Mouse (Mus musculus): ENCODE data around the gene Atp8a2. TPM values are rescaled to one million over a fixed set of nuclear protein-coding genes. Genes with fewer than 3 reads are reported as not detected.
"Not testable (repeated sequence)": the region's sequence is repeated elsewhere in the genome, so short reads cannot be mapped to it uniquely, and the experiment has no call there.

Gene Atp8a2
- polyA plus RNA-seq, 1 experiment from 2014 or later, result 3.3 TPM

DNA sequence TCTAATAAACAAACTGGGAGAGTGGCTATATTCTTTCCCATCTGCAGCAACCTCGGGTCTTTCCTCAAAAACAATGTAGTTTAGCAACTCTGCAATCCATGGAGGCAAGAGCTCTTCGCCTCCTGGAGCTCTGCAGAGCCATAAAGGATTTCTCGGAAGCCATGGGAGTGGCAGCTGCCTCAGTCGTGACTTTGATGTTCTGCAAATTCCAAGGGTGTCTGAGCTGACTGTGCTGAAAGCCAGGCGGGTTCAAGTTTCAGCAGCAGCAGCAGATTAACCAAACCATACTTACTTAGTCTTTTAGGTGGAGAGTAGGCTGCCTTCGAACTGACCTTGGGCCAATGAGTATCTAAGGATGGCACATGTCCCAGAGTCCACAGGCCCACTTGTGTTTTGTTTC is 264.6 kb downstream of the Atp8a2 start:
- WGBS (ENCODE audit: insufficient replicate concordance), result 28% methylated on average over 6 of the region's 6 CpGs
- no peak for ATAC-seq
- H3K36me3 ChIP-seq, result no peaks in the 10 kb centered on the region

DNA sequence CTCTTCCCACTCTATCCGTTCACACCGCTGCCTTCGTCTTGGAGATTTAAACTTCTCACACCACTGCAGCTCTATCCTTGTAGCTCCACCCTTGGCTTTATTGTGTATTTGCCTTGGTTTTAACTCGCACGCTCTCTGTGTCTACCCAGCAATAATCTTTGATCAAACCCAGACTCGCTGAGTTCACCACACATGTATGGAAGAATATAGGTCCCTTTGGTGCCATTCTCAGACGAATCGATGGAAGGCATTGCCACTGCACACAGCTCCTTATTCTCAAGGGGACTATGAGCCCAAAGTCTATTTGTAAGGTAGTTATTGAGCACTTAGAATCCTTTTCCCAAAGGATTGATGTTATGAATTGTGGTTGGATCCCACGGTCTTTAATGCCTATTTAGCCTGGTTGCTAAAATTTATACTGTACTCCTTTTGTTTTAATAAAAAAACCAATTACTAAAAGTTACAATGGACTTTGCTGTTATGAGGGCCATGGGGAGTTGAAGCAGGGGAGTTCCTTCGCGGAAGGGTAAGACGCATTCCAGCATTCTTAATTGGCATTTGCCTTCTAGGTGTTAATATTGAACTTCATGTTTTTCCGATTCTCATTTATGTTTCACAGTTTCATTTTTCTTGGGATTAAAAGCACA is 265.4 kb downstream of the Atp8a2 start:
- no peak overlapping the region for H3K4me3 ChIP-seq
- H3K27me3 ChIP-seq (replicated peaks), result no peaks in the 10 kb centered on the region
- no peak for ATAC-seq
- no peaks in the 10 kb centered on the region for H3K36me3 ChIP-seq
- H3K9me3 ChIP-seq (replicated peaks), result no peaks in the 10 kb centered on the region
- H3K27ac ChIP-seq, result no peak overlapping the region
- 78% methylated on average over 13 of the region's 13 CpGs for WGBS (ENCODE audit: insufficient replicate concordance)
- H3K9ac ChIP-seq, result no peak overlapping the region
- H3K4me1 ChIP-seq, result no peaks in the 10 kb centered on the region
- no peak overlapping the region for H3K4me2 ChIP-seq

More for the DNA sequence above, 264.6 kb downstream of the Atp8a2 start:
- H3K27me3 ChIP-seq (replicated peaks), result no peaks in the 10 kb centered on the region
- no peak overlapping the region for H3K4me3 ChIP-seq
- H3K9me3 ChIP-seq (replicated peaks), result no peaks in the 10 kb centered on the region
- H3K4me2 ChIP-seq, result no peak overlapping the region
- H3K4me1 ChIP-seq, result no peaks in the 10 kb centered on the region
- no peak overlapping the region for H3K27ac ChIP-seq
- H3K9ac ChIP-seq, result no peak overlapping the region

DNA sequence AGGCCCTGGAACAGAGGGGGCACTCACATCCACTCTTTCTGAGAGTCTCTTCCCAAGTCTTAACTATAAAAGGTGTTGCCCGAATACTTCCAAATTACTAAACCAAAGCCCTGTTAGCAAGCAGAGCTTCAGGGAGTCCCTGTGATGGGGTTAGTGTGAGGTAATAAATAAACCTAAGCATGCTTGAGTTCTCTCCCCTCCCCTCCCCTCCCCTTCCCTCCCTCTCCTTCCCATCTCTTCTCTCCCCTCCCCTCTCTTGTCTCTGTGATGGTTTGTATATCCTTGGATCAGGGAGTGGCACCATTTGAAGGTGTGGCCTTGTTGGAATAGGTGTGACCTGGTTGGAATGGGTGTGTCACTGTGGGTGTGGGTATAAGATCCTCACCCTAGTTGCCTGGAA is 267.8 kb downstream of the Atp8a2 start:
- H3K4me3 ChIP-seq; H3K9me3 ChIP-seq (replicated peaks); H3K36me3 ChIP-seq; ATAC-seq; H3K27ac ChIP-seq; H3K4me2 ChIP-seq; H3K9ac ChIP-seq; H3K4me1 ChIP-seq; H3K27me3 ChIP-seq (replicated peaks): not testable (repeated sequence)
- WGBS (ENCODE audit: insufficient replicate concordance), result 73% methylated on average over 1 of the region's 1 CpGs

DNA sequence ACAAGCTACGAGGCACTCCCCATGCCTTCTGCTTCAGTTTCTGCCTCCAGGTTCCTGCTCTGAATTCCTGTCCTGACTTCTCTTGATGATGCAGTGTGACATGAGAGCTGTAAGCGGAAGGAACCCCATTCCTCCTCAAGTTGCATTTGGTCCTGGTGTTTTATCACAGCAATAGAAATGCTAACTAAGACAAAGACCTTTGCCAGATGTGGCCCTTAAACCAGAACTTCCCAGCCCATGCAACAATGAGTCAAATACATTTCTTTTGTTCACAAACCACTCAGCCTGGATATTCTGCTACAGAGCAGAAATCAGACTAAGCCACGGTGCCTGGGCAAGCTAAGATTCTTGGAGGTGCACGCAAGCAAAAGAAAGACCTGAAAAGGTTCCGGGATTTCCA is 268.2 kb downstream of the Atp8a2 start:
- Histone ChIP-seq H3K9ac (no peak overlapping the region), H3K36me3 (no peaks in the 10 kb centered on the region), H3K9me3 (replicated peaks) (no peaks in the 10 kb centered on the region), H3K4me1 (no peaks in the 10 kb centered on the region), H3K27ac (no peak overlapping the region), H3K27me3 (replicated peaks) (no peaks in the 10 kb centered on the region), H3K4me2 (no peak overlapping the region), H3K4me3 (no peak overlapping the region)
- no peak for ATAC-seq
- WGBS (ENCODE audit: insufficient replicate concordance), result 71% methylated on average over 5 of the region's 5 CpGs

DNA sequence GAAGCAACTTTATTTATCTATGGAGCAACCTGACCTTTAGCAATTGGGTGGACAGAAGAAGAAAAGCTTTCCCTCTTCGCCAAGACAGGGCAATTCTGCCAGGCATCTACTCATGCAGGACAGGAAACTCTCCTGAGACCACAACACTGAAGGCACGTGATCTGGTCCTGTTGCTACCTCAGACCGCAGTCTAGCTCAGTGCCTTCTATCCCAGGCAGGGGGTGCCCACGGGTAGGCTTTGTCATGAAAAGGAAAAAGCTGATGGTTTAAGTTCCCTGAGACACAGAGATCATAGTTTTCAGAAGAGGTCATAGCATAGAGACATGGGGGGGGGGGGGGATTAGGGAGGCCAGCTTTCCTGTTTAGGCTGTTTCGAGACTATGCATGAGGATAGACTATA is 269.2 kb downstream of the Atp8a2 start:
- Histone ChIP-seq H3K27me3 (replicated peaks) (no peaks in the 10 kb centered on the region), H3K9ac (no peak overlapping the region), H3K9me3 (replicated peaks) (no peaks in the 10 kb centered on the region), H3K27ac (no peak overlapping the region), H3K4me3 (no peak overlapping the region), H3K36me3 (no peaks in the 10 kb centered on the region), H3K4me1 (no peaks in the 10 kb centered on the region), H3K4me2 (no peak overlapping the region)
- no peak for ATAC-seq
- 57% methylated on average over 5 of the region's 5 CpGs for WGBS (ENCODE audit: insufficient replicate concordance)

DNA sequence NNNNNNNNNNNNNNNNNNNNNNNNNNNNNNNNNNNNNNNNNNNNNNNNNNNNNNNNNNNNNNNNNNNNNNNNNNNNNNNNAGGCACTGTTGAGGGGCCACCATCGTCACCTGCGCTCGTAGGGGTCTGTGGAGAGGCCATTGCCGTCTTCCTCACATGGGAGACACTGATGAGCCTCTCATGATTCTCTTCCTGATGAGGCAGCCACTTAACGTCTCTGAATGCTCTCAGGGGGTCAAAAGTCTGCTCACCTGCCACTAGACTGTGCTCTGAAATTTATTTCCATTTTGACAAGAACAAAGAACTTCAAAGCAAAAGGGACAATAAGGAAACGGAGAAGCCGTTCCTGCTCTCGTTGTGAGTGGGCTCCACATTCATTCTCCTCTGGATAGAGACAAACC is 277.1 kb downstream of the Atp8a2 start:
- Histone ChIP-seq H3K4me2 (no peak overlapping the region), H3K4me1 (no peaks in the 10 kb centered on the region), H3K4me3 (no peak overlapping the region), H3K9me3 (replicated peaks) (no peaks in the 10 kb centered on the region), H3K9ac (no peak overlapping the region), H3K36me3 (no peaks in the 10 kb centered on the region), H3K27me3 (replicated peaks) (no peaks in the 10 kb centered on the region), H3K27ac (no peak overlapping the region)
- no peak for ATAC-seq
- 76% methylated on average over 8 of the region's 8 CpGs for WGBS (ENCODE audit: insufficient replicate concordance)

DNA sequence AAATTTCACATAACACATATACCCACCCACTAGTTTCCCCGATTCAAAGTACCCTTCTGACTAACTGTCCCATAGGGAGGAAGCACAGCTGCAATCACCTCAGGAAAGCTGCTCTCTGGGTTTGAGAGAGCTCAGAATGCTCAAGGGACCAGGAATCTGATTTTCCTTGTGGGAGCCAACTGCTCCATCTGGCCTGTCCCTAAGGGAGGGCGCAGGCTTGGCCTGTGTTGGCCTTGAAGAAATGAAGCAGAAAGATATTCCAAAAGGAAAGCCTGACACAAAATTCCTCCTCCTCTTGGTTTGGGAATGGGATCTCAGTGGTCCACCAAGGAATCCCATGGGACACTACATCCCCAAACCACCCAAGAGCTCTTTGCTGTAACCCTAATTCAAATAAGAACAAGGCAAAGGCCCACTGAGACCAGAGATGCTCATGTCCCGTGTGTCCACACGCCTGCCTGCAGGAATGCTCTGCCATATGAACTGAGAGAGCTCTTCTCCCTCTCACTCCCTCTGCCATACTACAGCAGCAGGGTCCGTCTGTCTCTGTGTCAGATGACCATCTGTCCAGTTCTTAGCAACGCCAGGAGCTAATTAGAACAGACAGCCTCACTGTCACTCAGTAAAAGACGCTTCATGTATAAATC is 293.4 kb downstream of the Atp8a2 start:
- no peak overlapping the region for H3K4me2 ChIP-seq
- no peak overlapping the region for H3K27ac ChIP-seq
- no peaks in the 10 kb centered on the region for H3K4me1 ChIP-seq
- no peak overlapping the region for H3K9ac ChIP-seq
- H3K9me3 ChIP-seq (replicated peaks), result no peaks in the 10 kb centered on the region
- H3K4me3 ChIP-seq, result no peak overlapping the region
- WGBS (ENCODE audit: insufficient replicate concordance), result 73% methylated on average over 7 of the region's 7 CpGs
- ATAC-seq, result no peak
- H3K27me3 ChIP-seq (replicated peaks), result no peaks in the 10 kb centered on the region
- no peaks in the 10 kb centered on the region for H3K36me3 ChIP-seq

DNA sequence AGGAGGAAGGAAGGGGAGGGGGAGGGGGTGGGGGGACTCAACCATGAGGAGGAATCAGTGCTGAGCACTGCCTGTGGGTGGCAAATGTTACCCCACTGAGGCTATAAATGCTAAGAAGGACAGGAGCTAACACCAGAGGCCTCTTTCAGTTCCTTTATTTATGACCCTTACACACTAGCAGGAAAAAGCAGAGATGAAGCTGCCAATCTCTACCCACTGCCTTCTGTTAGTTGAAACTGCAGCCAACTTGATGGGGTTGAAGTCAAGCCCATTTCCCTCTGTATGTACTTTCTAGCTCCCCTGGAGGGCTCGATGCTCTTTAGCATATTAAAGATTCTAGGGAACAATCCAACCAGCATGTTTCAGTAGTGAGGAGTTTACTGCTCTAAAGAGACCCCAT is 303.0 kb downstream of the Atp8a2 start:
- Histone ChIP-seq H3K4me3 (no peak overlapping the region), H3K27ac (no peak overlapping the region), H3K36me3 (no peaks in the 10 kb centered on the region), H3K27me3 (replicated peaks) (no peaks in the 10 kb centered on the region), H3K9ac (no peak overlapping the region), H3K4me2 (no peak overlapping the region), H3K9me3 (replicated peaks) (no peaks in the 10 kb centered on the region), H3K4me1 (no peaks in the 10 kb centered on the region)
- no peak for ATAC-seq
- WGBS (ENCODE audit: insufficient replicate concordance), result 45% methylated on average over 1 of the region's 1 CpGs

DNA sequence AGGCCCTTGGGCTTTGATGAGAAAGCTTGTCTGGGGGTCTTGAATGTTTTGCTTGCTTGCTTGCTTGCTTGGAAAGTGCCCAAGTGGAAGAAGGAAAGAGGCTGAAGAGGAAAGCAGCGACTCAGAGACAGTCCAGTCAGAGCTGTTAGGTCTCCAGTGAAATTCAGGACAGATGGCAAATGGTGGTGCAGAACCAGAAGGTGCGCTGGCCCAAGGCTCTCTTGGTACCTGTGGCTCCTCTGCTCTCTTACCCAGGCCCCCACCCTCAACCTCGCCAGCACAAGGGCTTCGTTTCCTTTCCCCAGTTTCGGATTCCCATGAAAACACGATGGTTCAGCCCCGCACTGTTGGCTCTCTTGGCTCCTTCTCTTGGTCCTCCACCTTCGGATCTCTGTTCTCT is 304.9 kb downstream of the Atp8a2 start:
- no peaks in the 10 kb centered on the region for H3K36me3 ChIP-seq
- no peak overlapping the region for H3K9ac ChIP-seq
- H3K4me2 ChIP-seq, result no peak overlapping the region
- WGBS (ENCODE audit: insufficient replicate concordance), result 67% methylated on average over 8 of the region's 8 CpGs
- no peak overlapping the region for H3K27ac ChIP-seq
- no peak overlapping the region for H3K4me3 ChIP-seq
- H3K9me3 ChIP-seq (replicated peaks), result no peaks in the 10 kb centered on the region
- no peak for ATAC-seq
- H3K27me3 ChIP-seq (replicated peaks), result no peaks in the 10 kb centered on the region; the same call in 1 of the 2 replicates
- no peaks in the 10 kb centered on the region for H3K4me1 ChIP-seq

DNA sequence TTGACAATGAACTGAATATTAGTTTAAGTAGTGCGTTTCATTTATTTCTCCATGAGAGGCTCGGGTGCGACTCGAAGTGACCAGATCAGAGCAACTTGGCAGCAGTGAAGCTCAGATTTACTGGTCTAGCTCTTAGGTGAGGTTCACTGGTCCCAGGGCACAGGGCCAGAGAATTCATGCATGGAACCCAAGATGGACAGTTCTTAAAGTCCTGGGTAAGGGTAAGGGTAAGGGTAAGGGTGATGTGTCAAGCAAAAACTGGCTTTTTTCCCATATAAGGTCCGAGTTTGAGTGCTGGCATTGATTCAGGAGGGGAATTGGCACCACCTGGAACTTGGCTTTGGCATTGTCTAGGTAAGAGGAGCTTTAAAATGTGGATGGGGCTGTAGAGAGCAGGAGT is 305.5 kb downstream of the Atp8a2 start:
- no peak overlapping the region for H3K9ac ChIP-seq
- H3K27me3 ChIP-seq (replicated peaks), result no peaks in the 10 kb centered on the region; the same call in 1 of the 2 replicates
- H3K36me3 ChIP-seq, result no peaks in the 10 kb centered on the region
- no peak overlapping the region for H3K4me2 ChIP-seq
- no peaks in the 10 kb centered on the region for H3K4me1 ChIP-seq
- no peak overlapping the region for H3K27ac ChIP-seq
- H3K9me3 ChIP-seq (replicated peaks), result no peaks in the 10 kb centered on the region
- no peak overlapping the region for H3K4me3 ChIP-seq
- 69% methylated on average over 5 of the region's 5 CpGs for WGBS (ENCODE audit: insufficient replicate concordance)
- ATAC-seq, result no peak

DNA sequence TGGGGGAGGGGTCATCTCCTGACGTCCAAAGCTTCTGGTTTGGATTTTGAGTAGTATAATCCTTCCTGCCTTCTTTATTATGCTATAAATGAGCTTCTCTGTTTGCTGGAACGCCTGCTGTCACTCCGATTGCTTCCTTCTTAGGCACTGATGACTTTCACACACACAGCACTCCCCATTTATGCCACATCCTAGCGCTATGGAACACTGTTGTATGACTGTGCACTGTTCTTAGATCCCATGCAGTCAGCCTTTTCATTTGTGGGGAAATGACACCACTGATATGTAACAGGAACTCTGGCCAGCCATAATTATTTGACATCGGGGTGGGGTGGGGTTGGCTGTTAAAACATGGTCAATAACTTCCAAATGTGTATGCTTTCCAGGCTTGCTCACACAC is 306.2 kb downstream of the Atp8a2 start:
- H3K4me1 ChIP-seq, result no peaks in the 10 kb centered on the region
- no peak for ATAC-seq

DNA sequence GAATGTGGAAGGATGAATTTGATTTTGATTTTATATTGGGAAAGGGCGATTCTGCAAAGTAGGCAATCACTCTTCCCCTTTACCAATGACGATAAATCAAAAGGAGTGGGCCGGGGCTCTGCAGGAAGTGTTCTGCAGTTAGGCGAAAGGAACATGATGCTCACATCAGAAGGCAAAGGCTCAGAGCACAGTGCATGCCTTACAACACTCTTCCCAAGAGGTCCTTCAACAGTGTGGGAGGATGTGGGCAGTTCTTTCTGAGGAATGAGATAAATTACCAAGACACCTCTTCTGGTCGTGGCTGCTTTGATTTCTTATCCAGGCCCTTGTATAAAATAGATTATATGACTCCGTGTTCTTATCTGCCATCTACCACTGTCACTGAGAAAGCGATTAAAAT is 306.9 kb downstream of the Atp8a2 start:
- no peak overlapping the region for H3K9ac ChIP-seq
- WGBS (ENCODE audit: insufficient replicate concordance), result 46% methylated on average over 7 of the region's 7 CpGs
- no peaks in the 10 kb centered on the region; the same call in 1 of the 2 replicates for H3K27me3 ChIP-seq (replicated peaks)
- H3K36me3 ChIP-seq, result no peaks in the 10 kb centered on the region
- no peak overlapping the region for H3K27ac ChIP-seq
- ATAC-seq, result no peak
- H3K4me2 ChIP-seq, result no peak overlapping the region
- no peak overlapping the region for H3K4me3 ChIP-seq
- no peaks in the 10 kb centered on the region for H3K4me1 ChIP-seq
- no peaks in the 10 kb centered on the region for H3K9me3 ChIP-seq (replicated peaks)

More for the DNA sequence above, 306.2 kb downstream of the Atp8a2 start:
- H3K27ac ChIP-seq, result no peak overlapping the region
- H3K36me3 ChIP-seq, result no peaks in the 10 kb centered on the region
- no peak overlapping the region for H3K9ac ChIP-seq
- H3K4me3 ChIP-seq, result no peak overlapping the region
- WGBS (ENCODE audit: insufficient replicate concordance), result 46% methylated on average over 5 of the region's 5 CpGs
- no peak overlapping the region for H3K4me2 ChIP-seq
- H3K27me3 ChIP-seq (replicated peaks), result no peaks in the 10 kb centered on the region; the same call in 1 of the 2 replicates
- no peaks in the 10 kb centered on the region for H3K9me3 ChIP-seq (replicated peaks)

DNA sequence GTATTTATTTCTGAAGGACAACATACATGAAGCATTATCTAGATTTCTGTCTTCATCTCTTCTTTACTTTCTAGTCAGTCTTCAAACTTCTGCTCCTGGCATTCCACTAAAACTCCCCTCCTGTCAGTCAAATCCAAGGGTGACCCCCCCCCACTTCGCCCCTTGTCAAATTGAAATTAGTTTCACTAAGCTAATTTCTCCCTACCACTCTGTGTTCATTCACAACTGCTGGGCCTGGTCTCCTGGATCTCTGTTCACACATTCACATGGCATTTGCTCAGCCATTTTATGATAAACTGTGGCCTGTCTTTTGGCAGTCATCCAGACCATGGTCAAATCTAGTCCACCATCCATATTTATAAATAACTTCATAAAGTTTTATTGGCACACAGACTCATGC is 308.5 kb downstream of the Atp8a2 start:
- H3K27me3 ChIP-seq (replicated peaks), result no peaks in the 10 kb centered on the region; the same call in 1 of the 2 replicates
- no peak overlapping the region for H3K4me2 ChIP-seq
- H3K4me3 ChIP-seq, result no peak overlapping the region
- no peak overlapping the region for H3K27ac ChIP-seq
- no peaks in the 10 kb centered on the region for H3K9me3 ChIP-seq (replicated peaks)
- H3K9ac ChIP-seq, result no peak overlapping the region
- WGBS (ENCODE audit: insufficient replicate concordance), result 63% methylated on average over 1 of the region's 1 CpGs
- no peak for ATAC-seq
- H3K36me3 ChIP-seq, result no peaks in the 10 kb centered on the region
- H3K4me1 ChIP-seq, result no peaks in the 10 kb centered on the region
